Mouse (Mus musculus): ENCODE results near the gene Cisd1. TPM values are rescaled to one million over a fixed set of nuclear protein-coding genes. Genes with fewer than 3 reads are reported as not detected.
A peak's percentile ranks its signal among the peaks of the same experiment; 100 is the strongest.

Cisd1 gene
- total RNA-seq, 2 experiments from 2014 or later = 226 to 261 TPM

GRCm38 (mm10) chr10:71346722-71347508, 2.2 kb upstream of the Cisd1 start:
- DNase-seq = peak; percentile 67
- H3K27ac ChIP-seq = peak overlapping the region; percentile 93
- peak overlapping the region; percentile 99 for H3K4me3 ChIP-seq
- TF ChIP-seq CTCF (IDR thresholded peaks at IDR 0.05) = peak; percentile 21; the same call in 1 of the 2 replicates
- intact Hi-C loops (cut with DNase I) = loop anchor here (5.0 kb wide), 1 partner anchor 110 kb away; the partner anchor contains the start of gene Tfam

DNA sequence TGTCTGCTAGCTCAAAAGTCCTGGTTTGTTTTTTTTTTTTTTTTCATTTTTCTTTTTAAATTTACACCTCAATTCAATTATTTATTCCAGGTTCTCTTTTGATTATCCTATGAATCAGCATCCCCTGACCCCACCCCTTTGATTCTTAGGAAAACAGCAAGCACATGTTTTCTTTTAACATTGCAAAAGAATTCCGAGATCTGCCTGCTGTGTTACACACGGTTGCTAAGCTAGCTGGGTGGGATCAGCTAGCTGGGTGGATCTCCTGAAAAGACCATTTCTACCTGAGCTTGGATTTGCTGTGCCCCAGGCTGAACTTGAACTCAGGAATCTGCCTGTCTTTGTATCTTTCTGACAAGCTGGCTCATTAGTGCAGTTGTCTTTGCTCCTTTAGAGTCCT, 1.4 kb upstream of the Cisd1 start:
- H3K27ac ChIP-seq = no peak overlapping the region
- DNase-seq = no peak
- no peak for TF ChIP-seq CTCF (IDR thresholded peaks at IDR 0.05)
- no peak overlapping the region for H3K4me3 ChIP-seq
- intact Hi-C loops (cut with DNase I) = loop anchor here (5.0 kb wide), 1 partner anchor 109 kb away; the partner anchor contains the start of gene Tfam

- intact Hi-C loops (cut with DNase I) = loop anchor here (5.0 kb wide), 1 partner anchor 34 kb away; no protein-coding TSS in a partner anchor
- TF ChIP-seq CTCF (IDR thresholded peaks at IDR 0.05) = no peak
- Histone ChIP-seq H3K27ac (peak overlapping the region; percentile 97), H3K4me3 (peak overlapping the region; percentile 85)
- DNase-seq = no peak
Observed at GRCm38 (mm10) chr10:71343567-71344265, 1.0 kb downstream of the Cisd1 start.

DNA sequence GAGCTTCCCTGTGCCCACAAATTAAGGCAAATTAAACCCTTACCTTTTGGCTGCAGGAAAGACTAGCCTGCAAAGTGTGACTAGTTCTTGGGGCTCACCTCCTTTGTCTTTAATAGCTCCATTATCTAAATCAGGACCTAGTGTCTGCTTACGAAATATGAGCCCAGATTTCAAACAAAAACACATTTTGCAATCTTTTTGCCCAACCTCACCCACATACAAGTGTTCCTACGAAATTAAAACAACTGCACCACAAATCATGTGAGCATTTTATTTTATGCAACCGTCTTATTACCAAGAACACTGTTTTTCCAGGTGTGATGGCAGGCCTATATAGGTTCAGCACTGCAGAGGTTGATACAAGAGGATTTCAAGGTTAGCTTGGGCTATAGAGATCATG, 1.6 kb downstream of the Cisd1 start:
- Histone ChIP-seq H3K4me3 (no peak overlapping the region), H3K27ac (no peak overlapping the region)
- no peak for DNase-seq
- TF ChIP-seq CTCF (IDR thresholded peaks at IDR 0.05) = no peak
- intact Hi-C loops (cut with DNase I) = loop anchor here (5.0 kb wide), 1 partner anchor 34 kb away; no protein-coding TSS in a partner anchor

DNA sequence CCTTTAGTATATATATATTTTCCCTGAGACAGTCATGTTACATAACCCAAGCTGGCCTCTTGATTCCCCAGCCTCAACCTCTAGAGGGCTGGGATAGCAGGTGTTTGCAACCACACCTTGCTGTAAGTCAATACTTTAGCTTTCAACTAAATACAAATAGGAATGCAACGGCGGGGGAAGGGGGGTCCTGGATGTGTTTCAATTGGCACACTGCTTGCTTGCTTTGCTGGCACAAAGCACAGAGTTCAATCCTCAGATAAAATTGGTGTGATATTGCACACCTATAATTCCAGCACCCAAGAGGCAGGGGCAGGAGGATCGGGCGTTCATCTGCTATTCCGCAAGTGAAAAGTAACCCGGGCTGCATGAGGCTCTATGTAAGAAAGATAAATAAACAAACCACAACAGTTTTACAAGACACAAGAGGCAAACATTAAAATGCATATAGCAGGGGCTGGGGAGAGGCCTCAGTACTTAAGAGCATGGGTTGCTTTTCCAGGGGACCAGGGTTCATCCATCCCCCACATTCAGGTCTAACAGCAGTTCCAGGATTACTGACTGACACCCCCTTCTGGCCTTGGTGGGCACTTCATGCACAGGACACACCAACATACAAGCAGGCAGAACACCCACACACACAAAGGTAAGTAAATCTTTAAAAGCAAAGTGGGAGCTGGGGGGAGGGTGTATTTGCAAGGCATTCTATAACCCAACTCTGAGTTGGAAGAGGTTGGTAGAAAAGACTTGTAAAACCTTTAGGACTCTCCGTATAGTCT, 2.5 kb downstream of the Cisd1 start:
- TF ChIP-seq CTCF (IDR thresholded peaks at IDR 0.05) = peak; percentile 30; the same call in 1 of the 2 replicates
- intact Hi-C loops (cut with DNase I) = loop anchor here (5.0 kb wide), 1 partner anchor 35 kb away; no protein-coding TSS in a partner anchor
- Histone ChIP-seq H3K27ac (peak overlapping the region; percentile 10; the same call in 1 of the 2 replicates), H3K4me3 (peak overlapping the region; percentile 6; the same call in 1 of the 2 replicates)
- no peak for DNase-seq

- no peak for TF ChIP-seq CTCF (IDR thresholded peaks at IDR 0.05)
- Histone ChIP-seq H3K4me3 (no peak overlapping the region), H3K27ac (no peak overlapping the region)
- DNase-seq = no peak
- intact Hi-C loops (cut with DNase I) = loop anchor here (5.0 kb wide), 1 partner anchor 36 kb away; no protein-coding TSS in a partner anchor
Observed at GRCm38 (mm10) chr10:71341290-71341689, 3.5 kb downstream of the Cisd1 start.

GRCm38 (mm10) chr10:71340195-71340594, 4.6 kb downstream of the Cisd1 start:
- no peak for DNase-seq
- no peak overlapping the region for H3K4me3 ChIP-seq
- intact Hi-C loops (cut with DNase I) = loop anchor here (5.0 kb wide), 1 partner anchor 37 kb away; no protein-coding TSS in a partner anchor
- no peak for TF ChIP-seq CTCF (IDR thresholded peaks at IDR 0.05)
- H3K27ac ChIP-seq = no peak overlapping the region

GRCm38 (mm10) chr10:71339463-71339862, 5.3 kb downstream of the Cisd1 start:
- TF ChIP-seq CTCF (IDR thresholded peaks at IDR 0.05) = no peak
- intact Hi-C loops (cut with DNase I) = no loop called here
- Histone ChIP-seq H3K4me3 (no peak overlapping the region), H3K27ac (peak overlapping the region; percentile 2; the same call in 1 of the 2 replicates)
- DNase-seq = no peak

DNA sequence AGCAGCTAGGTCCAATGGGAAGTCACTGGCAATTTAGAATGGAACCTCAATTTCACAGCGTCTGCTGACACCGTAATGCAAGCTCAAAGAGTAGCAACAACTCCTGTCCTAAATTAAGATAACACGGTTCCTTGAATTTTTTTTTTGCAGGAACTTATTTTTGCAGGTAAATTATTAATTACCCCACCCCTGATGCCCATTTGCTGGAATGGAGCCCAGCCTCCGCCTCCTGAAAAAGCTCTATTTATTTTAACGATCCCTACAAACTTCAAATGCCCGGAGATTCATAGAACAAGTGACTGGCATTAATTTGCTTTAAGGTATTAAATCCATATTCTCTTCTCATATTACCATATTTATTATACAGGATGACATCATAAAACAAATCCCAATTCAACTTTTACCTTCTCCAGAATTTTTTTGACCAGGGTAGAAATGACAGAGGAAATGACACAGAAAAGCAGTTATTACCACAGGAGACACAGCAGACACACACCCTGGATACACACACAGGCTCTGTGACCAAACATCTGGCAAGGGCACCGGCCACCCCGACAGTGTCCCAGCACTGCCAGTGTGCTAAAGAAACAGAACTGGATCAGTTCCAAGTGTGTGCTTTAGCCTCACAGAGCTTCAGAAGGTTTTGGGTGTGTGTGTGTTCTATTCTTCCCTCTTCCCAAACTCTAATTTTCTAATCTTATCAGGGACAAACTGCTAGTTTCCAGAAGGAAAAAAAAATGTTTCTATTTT, 6.4 kb downstream of the Cisd1 start:
- DNase-seq = no peak
- Histone ChIP-seq H3K4me3 (no peak overlapping the region), H3K27ac (no peak overlapping the region; the same call in 1 of the 2 replicates)
- intact Hi-C loops (cut with DNase I) = no loop called here
- TF ChIP-seq CTCF (IDR thresholded peaks at IDR 0.05) = no peak

GRCm38 (mm10) chr10:71337733-71338132, 7.0 kb downstream of the Cisd1 start:
- TF ChIP-seq CTCF (IDR thresholded peaks at IDR 0.05) = no peak
- Histone ChIP-seq H3K4me3 (no peak overlapping the region), H3K27ac (no peak overlapping the region)
- intact Hi-C loops (cut with DNase I) = no loop called here
- no peak for DNase-seq

GRCm38 (mm10) chr10:71332859-71333258, 11.9 kb downstream of the Cisd1 start:
- Histone ChIP-seq H3K27ac (no peak overlapping the region), H3K4me3 (no peak overlapping the region)
- DNase-seq = no peak
- no peak for TF ChIP-seq CTCF (IDR thresholded peaks at IDR 0.05)
- intact Hi-C loops (cut with DNase I) = no loop called here
